Mouse (Mus musculus) ovary, postnatal 14 days (tissue): ENCODE measurements at regions not wholly inside any gene's neighbourhood (a gene's known extent, or its start where the extent isn't known, plus 50 kb on each side); places are given as distances from the start of the nearest gene placed in this dataset.

Experiments
- DNase-seq: peaks from one replicate; pipeline ENCODE4 v3.0.0; 2022; ENCODE audit warnings: low spot score

DNA sequence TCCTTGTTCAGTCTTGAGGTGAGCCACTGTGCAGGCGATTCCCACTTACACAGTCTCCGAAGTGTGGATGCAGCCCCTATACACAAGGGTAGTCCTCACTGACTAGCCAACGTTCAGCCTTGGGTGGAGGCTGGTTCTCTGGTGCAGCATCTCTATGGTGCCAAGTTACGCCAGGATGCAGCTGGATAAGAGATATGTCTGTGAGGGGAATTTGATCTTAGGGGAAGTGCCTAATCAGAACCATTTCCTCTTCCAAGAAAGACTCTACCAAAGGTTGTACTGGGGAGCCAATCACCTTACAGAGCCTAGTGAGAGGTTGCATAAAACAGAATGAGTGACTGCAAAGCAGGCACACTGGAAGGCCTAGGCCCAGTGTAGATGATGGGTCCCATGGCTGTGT lies 71.0 kb upstream of the Kcnk2 start:
- no peak for DNase-seq

DNA sequence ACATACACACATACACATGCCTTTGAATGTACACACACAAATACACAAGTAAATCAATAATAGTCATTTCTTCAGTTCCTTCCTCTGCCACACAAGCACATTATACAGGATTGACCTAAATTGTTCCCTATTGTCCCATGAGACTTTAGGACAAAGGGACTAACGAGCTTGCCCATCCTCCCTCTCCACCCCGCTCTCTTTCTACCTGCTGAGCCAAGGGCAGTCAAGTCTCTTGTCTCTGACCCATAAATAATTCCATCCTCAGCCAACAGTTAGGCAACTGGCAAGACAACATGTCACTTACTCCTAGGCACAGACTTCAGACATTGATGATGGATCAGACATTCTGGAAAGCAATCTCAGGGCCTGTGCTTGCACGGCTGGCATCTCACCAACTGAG lies 56.3 kb upstream of the Kcnk2 start:
- DNase-seq = no peak
